Mouse (Mus musculus) embryonic facial prominence, embryonic 14.5 days (tissue): ENCODE results near the gene Tedc2. TPM values are rescaled to one million over a fixed set of nuclear protein-coding genes. Genes with fewer than 3 reads are reported as not detected.

Experiments used
- ATAC-seq: fragments of 200-750 bp; cut with Nextera tagmentation; 2 replicates; pipeline ENCODE4 v1.8.0; 2017; ENCODE audit warnings: low read depth, moderate number of reproducible peaks, moderate TSS enrichment
- DNase-seq: peaks from one replicate; pipeline ENCODE4 v3.0.0-alpha.2; 2015; ENCODE audit warnings: low spot score
- H3K27ac ChIP-seq: fragments of 300-500 bp; sonication (generic); replicated peaks from 2 replicates; pipeline ENCODE4 v1.5.1; 2014; ENCODE audit warnings: low read depth, mild to moderate bottlenecking, low read length, moderate library complexity
- H3K27me3 ChIP-seq: fragments of 300-500 bp; sonication (generic); replicated peaks from 2 replicates; pipeline ENCODE4 v1.6.1; 2014; ENCODE audit warnings: low read length; ENCODE audit not compliant: control insufficient read depth, insufficient read depth
- H3K36me3 ChIP-seq: fragments of 300-500 bp; sonication (generic); 2 replicates; pipeline ENCODE4 v1.6.1; 2014; ENCODE audit warnings: low read length, mixed read lengths; ENCODE audit not compliant: control insufficient read depth, insufficient read depth
- H3K4me1 ChIP-seq: fragments of 300-500 bp; sonication (generic); 2 replicates; pipeline ENCODE4 v1.6.1; 2014; ENCODE audit warnings: antibody characterized with exemption, low read length; ENCODE audit not compliant: control insufficient read depth, insufficient read depth
- H3K4me2 ChIP-seq: fragments of 300-500 bp; sonication (generic); 2 replicates; pipeline ENCODE4 v1.6.1; 2014; ENCODE audit warnings: low read depth, mild to moderate bottlenecking, low read length, moderate library complexity, mixed read lengths
- H3K4me3 ChIP-seq: fragments of 300-500 bp; sonication (generic); 2 replicates; pipeline ENCODE4 v1.5.1; 2014; ENCODE audit warnings: low read depth, mild to moderate bottlenecking, low read length
- H3K9ac ChIP-seq: fragments of 300-500 bp; sonication (generic); 2 replicates; pipeline ENCODE4 v1.6.1; 2014; ENCODE audit warnings: low read depth, mild to moderate bottlenecking, low read length, moderate library complexity, mixed read lengths
- H3K9me3 ChIP-seq: fragments of 300-500 bp; sonication (generic); 2 replicates; pipeline ENCODE4 v1.6.1; 2016; ENCODE audit warnings: low read length; ENCODE audit not compliant: control insufficient read depth
- WGBS: fragments of 180-500 bp; shearing (Covaris S2); extraction: QIAGEN DNeasy Blood & Tissue Kit; methylation state at CpG from one replicate; pipeline ENCODE4 v1.1.7; 2014; 5-methylcytosine and 5-hydroxymethylcytosine counted together
- polyA plus RNA-seq: library from polyadenylated mRNA; unstranded; fragments of >200 nt; fragmentation: Nextera tagmentation; extraction: Ambion mirVana; gene quantifications from 2 replicates; pipeline ENCODE4 v1.2.1, GENCODE M21; 2014

Tedc2 gene
- polyA plus RNA-seq, 1 experiment from 2014 or later, result 9.2 TPM

DNA sequence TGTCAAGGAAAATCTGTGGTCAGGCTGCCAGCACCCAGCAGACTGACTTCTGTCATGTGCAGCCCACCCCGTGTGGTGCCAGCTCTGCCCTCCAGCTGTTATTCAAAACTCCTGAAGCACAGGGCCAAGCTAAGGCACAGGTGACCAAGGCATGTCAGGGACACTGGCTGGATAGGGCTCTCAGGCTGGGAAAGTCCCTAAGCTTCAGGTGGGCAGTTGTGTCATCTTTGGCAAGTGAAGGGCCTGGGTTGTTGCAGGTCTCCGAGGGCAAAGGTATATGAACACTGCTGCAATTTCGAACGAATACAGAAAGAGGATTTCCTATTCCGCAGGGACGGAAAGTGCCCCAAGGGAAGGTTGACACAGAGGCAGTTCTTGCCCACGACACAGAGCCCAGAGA lies 15.8 kb downstream of the Tedc2 start:
- no peak for ATAC-seq
- peak overlapping the region; percentile 84 for H3K9ac ChIP-seq
- peak overlapping the region; percentile 75 for H3K4me3 ChIP-seq
- no peaks in the 10 kb centered on the region for H3K27me3 ChIP-seq
- no peaks in the 10 kb centered on the region for H3K36me3 ChIP-seq
- 9% methylated on average over 7 of the region's 7 CpGs for WGBS
- no peak for DNase-seq
- H3K4me1 ChIP-seq, result peaks cover 56% of the 10 kb centered on the region
- H3K27ac ChIP-seq, result peak overlapping the region; percentile 41
- peak overlapping the region; percentile 92 for H3K4me2 ChIP-seq
- H3K9me3 ChIP-seq, result no peaks in the 10 kb centered on the region

DNA sequence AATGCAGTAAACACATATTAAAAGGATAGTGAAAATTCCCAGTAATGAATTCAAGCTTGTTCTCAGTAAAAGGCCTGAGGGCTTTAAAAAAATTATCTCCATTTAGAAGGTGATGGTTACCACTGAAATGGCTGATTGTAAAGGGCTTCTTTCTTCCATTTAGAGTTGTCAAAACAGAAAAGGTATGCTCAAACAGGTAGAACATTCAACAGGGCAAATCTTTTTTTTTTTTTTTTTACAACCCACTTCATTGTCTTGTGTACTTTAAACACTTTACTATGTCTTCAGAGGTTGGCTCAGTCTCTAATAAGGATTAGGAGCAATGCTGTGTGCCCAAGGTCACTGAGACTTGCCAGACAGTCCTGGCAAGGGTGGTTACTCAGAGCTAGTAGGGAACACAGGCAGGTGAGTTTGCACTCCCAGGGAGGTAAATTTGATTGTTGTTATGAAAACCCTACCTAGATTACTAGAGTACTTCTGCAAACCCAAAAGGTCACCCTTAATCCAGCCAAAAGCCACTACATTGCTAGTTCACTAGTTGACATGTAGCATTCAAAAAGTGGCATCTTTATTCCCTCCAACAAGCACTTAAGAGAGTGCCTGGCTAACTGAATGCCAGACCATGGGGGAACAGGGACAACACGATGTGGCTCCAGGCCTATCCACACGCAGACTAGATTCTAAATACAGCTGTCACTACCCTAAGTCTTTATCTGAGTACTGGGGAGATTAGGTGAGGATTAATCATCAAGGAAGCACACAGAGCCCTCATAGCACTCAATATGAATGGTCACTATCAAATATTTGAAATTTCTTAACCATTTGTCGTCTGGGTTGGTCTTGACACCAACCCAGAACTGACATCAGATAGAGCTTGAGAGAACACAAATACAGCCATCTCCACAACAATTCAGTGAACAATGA lies 16.8 kb downstream of the Tedc2 start:
- Histone ChIP-seq H3K36me3 (no peaks in the 10 kb centered on the region), H3K9me3 (no peaks in the 10 kb centered on the region), H3K27ac (no peak overlapping the region), H3K4me2 (peak overlapping the region; percentile 92), H3K4me1 (peaks cover 51% of the 10 kb centered on the region), H3K4me3 (peak overlapping the region; percentile 75; the same call in 1 of the 2 replicates), H3K9ac (no peak overlapping the region; the same call in 1 of the 2 replicates), H3K27me3 (no peaks in the 10 kb centered on the region)
- DNase-seq (no peak), ATAC-seq (no peak)
- 74% methylated on average over 3 of the region's 3 CpGs for WGBS

DNA sequence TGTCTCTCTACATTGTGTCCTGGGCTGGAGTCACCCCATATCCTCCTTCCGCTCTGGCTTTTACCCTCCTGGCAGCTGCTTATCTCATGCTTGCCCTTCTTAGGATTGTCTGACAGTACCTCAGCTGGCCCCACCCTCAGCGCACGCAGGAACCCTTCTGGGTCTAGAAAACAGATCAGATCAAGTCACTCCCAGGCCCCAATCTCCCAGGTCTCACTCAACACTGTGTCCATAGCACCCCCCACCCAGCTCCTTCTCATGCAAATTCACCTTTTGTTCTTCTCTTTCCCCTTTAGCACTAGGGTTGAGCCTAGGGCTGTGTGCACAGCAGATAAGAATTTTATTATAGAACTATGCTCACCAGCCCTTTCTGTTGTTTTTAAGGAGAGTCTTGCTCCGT lies 17.6 kb downstream of the Tedc2 start:
- WGBS, result 47% methylated on average over 4 of the region's 4 CpGs
- no peaks in the 10 kb centered on the region for H3K9me3 ChIP-seq
- DNase-seq (no peak), ATAC-seq (no peak)
- no peak overlapping the region for H3K27ac ChIP-seq
- H3K4me3 ChIP-seq, result no peak overlapping the region
- no peaks in the 10 kb centered on the region for H3K27me3 ChIP-seq
- no peaks in the 10 kb centered on the region for H3K36me3 ChIP-seq
- no peak overlapping the region for H3K9ac ChIP-seq
- H3K4me1 ChIP-seq, result peaks cover 43% of the 10 kb centered on the region
- H3K4me2 ChIP-seq, result peak overlapping the region; percentile 11; the same call in 1 of the 2 replicates

DNA sequence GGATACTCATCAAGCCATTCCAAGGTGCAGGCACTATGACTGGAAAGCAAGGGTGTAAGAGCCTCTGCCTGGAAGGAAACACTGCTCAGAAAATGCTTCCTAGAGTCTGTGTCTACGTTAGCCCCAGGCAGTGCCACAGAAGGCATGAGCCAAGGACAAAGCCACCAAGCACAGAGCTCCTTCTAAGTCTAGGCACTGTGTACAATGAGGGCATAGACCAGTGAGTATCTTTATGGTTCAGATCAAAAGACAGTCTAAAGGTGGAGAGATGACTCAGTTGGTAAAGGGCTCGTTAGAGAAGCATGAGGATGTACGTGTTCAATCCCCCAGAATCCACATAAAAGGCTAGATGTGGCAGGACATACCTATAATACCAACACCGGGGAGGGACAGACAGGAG lies 19.6 kb downstream of the Tedc2 start:
- H3K9me3 ChIP-seq, result no peaks in the 10 kb centered on the region
- no peak for DNase-seq
- H3K9ac ChIP-seq, result no peak overlapping the region
- H3K4me3 ChIP-seq, result no peak overlapping the region
- no peaks in the 10 kb centered on the region for H3K27me3 ChIP-seq
- H3K4me2 ChIP-seq, result no peak overlapping the region
- no peaks in the 10 kb centered on the region for H3K36me3 ChIP-seq
- ATAC-seq, result no peak
- H3K27ac ChIP-seq, result no peak overlapping the region
- H3K4me1 ChIP-seq, result peaks cover 23% of the 10 kb centered on the region
- WGBS, result 80% methylated on average over 4 of the region's 4 CpGs

DNA sequence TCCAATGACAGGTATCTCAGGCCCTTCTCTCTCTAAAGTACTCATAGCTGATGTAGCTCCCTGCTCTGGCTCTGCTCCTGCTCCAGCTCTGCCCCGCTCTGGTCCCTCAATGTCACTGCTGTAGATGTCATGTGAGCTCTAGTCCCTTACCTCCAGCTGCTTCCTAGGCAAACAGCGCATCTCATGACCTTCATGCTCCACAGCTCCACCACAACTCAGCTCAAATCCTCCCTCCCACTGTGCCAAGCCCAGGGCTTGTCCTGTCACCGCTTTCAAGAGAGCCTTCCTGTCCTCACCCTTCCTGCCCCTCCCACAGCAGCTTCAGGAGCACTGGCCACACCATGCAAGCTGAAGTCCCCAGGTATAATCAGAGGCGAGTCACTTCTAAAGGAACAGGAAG lies 20.9 kb downstream of the Tedc2 start:
- H3K27me3 ChIP-seq, result no peaks in the 10 kb centered on the region
- H3K4me2 ChIP-seq, result no peak overlapping the region
- WGBS, result 66% methylated on average over 4 of the region's 4 CpGs
- H3K4me1 ChIP-seq, result peaks cover 17% of the 10 kb centered on the region
- 0 out of 2 replicates have a peak overlapping the region, but pooled peaks have one; percentile 30 for H3K9ac ChIP-seq
- ATAC-seq, result no peak
- H3K27ac ChIP-seq, result no peak overlapping the region
- no peak overlapping the region for H3K4me3 ChIP-seq
- no peaks in the 10 kb centered on the region for H3K36me3 ChIP-seq
- no peak for DNase-seq
- H3K9me3 ChIP-seq, result no peaks in the 10 kb centered on the region

DNA sequence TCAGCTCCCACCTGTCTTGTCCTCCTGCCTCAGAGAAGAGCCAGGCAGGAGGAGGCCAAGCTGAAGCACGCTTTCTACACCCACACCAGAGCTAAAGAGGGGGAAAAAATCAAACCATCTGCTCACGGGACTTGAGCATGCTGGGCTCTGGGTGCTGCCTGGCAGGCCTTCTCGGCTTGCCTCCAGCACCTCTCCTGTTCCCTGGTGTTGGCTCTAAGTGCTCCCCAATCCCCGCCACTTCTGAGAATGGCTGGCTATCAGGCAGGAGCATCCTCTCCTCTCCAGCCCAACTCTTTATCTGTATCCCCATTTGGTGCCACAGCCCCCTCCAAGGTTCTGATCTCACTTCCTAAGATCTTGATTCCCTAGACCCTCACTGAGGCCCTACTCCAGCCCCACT lies 21.4 kb downstream of the Tedc2 start:
- no peak overlapping the region for H3K27ac ChIP-seq
- 86% methylated on average over 4 of the region's 4 CpGs for WGBS
- ATAC-seq, result no peak

DNA sequence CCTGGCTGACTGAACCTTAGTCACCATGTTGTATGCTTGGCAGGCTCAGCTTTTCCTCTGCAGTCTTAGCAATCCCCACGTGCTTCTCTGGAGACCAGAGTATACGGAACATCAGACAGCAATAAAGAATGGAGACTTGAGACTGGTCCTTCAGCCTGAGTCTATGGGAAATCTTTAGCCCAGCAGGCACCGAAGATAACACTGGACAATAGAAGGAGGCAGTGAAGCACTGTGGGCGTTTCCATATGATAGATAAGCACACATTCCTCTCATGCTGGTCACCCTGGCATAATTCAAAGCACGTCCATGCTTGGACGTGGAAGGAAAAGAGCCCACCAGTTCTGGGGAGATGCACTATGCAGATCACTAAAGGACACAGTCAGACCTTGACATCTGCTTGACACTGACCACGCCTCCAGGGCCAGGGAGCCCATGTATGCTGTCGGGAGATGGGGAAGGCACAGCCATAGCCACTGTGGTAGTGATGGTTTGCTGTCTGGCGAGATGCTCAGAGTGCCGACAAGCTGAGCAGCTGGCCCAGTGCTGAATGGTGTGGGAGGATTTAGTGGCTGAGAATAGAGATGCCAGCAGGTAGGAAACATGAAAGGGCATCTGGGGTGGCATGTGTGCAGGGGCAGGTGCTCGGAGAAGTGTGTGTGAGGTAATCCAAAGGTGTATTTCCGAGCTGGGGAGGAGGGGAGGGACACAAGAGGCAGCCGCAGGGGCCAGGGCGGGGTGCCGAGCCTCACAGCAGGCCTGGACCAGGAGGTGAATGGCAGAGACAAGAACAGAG lies 23.4 kb downstream of the Tedc2 start:
- DNase-seq (no peak), ATAC-seq (no peak)
- no peak overlapping the region for H3K9ac ChIP-seq
- no peak overlapping the region for H3K27ac ChIP-seq
- 67% methylated on average over 15 of the region's 15 CpGs for WGBS
- H3K9me3 ChIP-seq, result no peaks in the 10 kb centered on the region
- no peaks in the 10 kb centered on the region for H3K36me3 ChIP-seq
- H3K27me3 ChIP-seq, result no peaks in the 10 kb centered on the region
- H3K4me2 ChIP-seq, result no peak overlapping the region
- H3K4me1 ChIP-seq, result no peaks in the 10 kb centered on the region
- no peak overlapping the region for H3K4me3 ChIP-seq

More for the DNA sequence above, 21.4 kb downstream of the Tedc2 start:
- Histone ChIP-seq H3K4me1 (peaks cover 12% of the 10 kb centered on the region; the same call in 1 of the 2 replicates), H3K36me3 (no peaks in the 10 kb centered on the region), H3K27me3 (no peaks in the 10 kb centered on the region), H3K4me2 (no peak overlapping the region), H3K9me3 (no peaks in the 10 kb centered on the region), H3K4me3 (no peak overlapping the region), H3K9ac (no peak overlapping the region)
- DNase-seq, result no peak

GRCm38 (mm10) chr17:24195349-24195748 lies 25.3 kb downstream of the Tedc2 start:
- no peak overlapping the region for H3K4me2 ChIP-seq
- H3K9ac ChIP-seq, result no peak overlapping the region
- DNase-seq (no peak), ATAC-seq (no peak)
- H3K27me3 ChIP-seq, result no peaks in the 10 kb centered on the region
- no peaks in the 10 kb centered on the region for H3K9me3 ChIP-seq
- H3K27ac ChIP-seq, result no peak overlapping the region
- 59% methylated on average over 2 of the region's 2 CpGs for WGBS
- H3K4me1 ChIP-seq, result no peaks in the 10 kb centered on the region
- H3K4me3 ChIP-seq, result no peak overlapping the region
- no peaks in the 10 kb centered on the region for H3K36me3 ChIP-seq
